Mouse (Mus musculus): ENCODE data around the gene Rnaset2b. TPM values are rescaled to one million over a fixed set of nuclear protein-coding genes. Genes with fewer than 3 reads are reported as not detected.
"Not testable (repeated sequence)": the region's sequence is repeated elsewhere in the genome, so short reads cannot be mapped to it uniquely, and the experiment has no call there.

Gene Rnaset2b
- polyA plus RNA-seq, 1 experiment from 2014 or later, result 255 TPM

DNA sequence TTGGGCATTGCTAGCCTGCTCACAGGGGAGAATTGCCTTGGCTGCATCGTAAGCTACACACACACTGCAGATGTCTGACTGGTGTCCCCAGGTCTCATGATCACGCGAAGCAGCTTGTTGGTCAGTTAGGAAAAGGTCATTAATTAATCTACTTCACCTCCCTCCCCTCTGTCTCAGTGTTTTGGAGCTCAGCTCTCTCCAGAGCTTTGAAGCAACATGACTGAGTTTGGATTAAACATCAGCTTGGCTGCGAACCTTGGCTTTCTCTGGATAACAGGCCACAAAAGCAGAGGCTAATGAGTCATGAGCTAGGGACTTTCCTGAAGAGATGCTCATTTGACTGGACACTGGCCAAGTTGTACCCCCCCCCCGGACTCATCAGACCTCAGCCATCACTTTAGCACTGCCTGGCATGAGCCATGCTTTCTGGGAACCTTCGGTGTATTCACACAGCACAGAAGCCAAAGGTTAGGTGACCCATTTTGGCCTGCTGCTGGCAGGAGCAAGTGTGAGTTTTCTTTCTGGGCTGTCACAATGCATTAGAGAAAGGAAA is 60.3 kb downstream of the Rnaset2b start:
- not testable (repeated sequence) for H3K9me3 ChIP-seq; H3K27me3 ChIP-seq (replicated peaks); ATAC-seq (ENCODE audit: insufficient read depth, low FRiP score, low read depth); H3K4me3 ChIP-seq (replicated peaks); H3K27ac ChIP-seq; H3K36me3 ChIP-seq; H3K9ac ChIP-seq; H3K4me1 ChIP-seq; H3K4me2 ChIP-seq
- WGBS, result 76% methylated on average over 3 of the region's 6 CpGs

DNA sequence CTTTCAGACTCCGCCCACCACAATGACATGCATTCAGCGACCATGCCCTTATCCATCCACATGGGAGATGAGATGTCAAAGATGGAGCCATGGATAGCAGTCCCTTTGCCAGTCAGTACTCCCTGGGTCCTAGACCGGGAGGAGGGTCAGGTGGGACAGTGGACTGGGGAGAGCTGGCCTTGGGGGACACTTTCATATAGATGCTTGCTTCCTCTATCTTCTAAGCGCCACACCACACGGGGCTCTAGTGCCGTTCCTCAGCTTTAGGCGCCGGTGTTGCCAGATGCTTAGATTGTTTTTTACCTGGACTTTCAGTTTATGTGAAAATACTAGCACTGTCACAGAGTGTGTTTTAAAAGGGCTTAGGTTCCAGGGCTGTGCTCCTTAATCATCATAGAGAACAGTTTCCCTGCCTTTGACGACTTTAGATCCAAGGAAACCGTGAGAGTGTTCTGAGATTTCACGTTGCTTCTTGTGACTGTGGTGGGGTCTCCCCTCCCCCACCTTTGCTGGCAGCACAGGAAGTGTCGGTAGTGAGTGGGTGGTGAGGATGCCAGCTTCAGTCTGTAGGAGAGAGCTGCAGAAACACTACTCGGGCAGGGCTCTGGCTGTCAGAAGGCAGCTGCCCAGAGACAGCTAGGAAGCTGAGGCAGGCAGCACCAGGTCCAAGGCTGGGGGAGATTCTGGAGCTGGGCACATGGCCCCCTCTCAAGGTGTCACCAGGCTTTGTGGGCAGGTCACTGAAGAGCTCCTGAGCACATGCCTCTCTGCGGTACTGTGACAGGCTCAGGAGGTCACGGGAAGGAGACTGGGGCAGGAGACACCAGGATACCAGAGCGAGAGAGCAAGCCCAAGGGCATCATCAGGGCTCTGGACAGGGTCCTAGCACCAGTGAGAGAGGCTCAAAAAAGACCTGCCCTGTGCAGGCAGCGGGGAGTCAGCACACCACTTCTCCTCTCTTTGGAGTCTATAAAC is 63.0 kb downstream of the Rnaset2b start:
- H3K4me1 ChIP-seq; H3K4me3 ChIP-seq (replicated peaks); H3K4me2 ChIP-seq; H3K27ac ChIP-seq; ATAC-seq (ENCODE audit: insufficient read depth, low FRiP score, low read depth); H3K9me3 ChIP-seq; H3K9ac ChIP-seq; H3K36me3 ChIP-seq; H3K27me3 ChIP-seq (replicated peaks): not testable (repeated sequence)
- WGBS, result 54% methylated on average over 3 of the region's 17 CpGs

Other genes with a start within 250 kb of the Rnaset2b start
- gene Ezr, start 187.8 kb upstream of the Rnaset2b start, polyA plus RNA-seq (2015; fragmentation: Nextera tagmentation; extraction: Ambion mirVana), result 223 and 228 TPM in 2 replicates
- gene Rsph3b, start 22.0 kb upstream of the Rnaset2b start, polyA plus RNA-seq (2015; fragmentation: Nextera tagmentation; extraction: Ambion mirVana), result 51.0 and 54.0 TPM in 2 replicates
- gene Tagap1, start 9.5 kb upstream of the Rnaset2b start, polyA plus RNA-seq (2015; fragmentation: Nextera tagmentation; extraction: Ambion mirVana), result 45.5 and 47.3 TPM in 2 replicates
- 0.19 and 0.24 TPM in 2 replicates for gene Gm49721, start 8.3 kb downstream of the Rnaset2b start, polyA plus RNA-seq (2015; fragmentation: Nextera tagmentation; extraction: Ambion mirVana)
- gene Gm1604a, start 54.9 kb downstream of the Rnaset2b start, polyA plus RNA-seq (2015; fragmentation: Nextera tagmentation; extraction: Ambion mirVana), result not detected in 2 replicates
- gene Rps6ka2, start 199.5 kb downstream of the Rnaset2b start, polyA plus RNA-seq (2015; fragmentation: Nextera tagmentation; extraction: Ambion mirVana), result 8.5 and 9.4 TPM in 2 replicates